Mouse (Mus musculus) lung, postnatal 14 days (tissue): Measurements from ENCODE around the gene Mvp.

ENCODE experiments used
- DNase-seq: peaks from one replicate; pipeline ENCODE4 v3.0.0; 2021

Mvp gene

DNA sequence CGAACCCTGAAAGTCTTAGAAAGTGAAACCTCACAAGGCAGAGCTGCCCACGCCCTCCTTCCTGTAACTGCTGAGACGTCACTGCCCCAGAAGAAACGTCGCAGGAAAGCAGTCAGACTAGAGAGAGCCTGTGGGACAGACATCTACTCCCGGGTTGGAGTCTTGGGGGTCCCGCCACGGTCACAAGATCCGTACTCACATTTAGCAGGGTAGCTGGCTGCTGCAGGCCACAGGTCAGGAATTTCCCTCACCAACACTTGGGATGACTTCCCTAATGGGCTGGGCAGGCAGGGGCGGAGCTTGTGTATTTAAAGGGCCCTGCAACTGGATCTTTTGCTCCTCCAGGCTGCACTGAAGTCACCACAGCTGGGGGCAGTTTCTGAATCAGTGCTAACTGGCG is at the start of gene Mvp:
Mvp (minus strand) TSS at position 302 of the 400 bp plus-strand sequence.
- DNase-seq: peak; percentile 72

DNA sequence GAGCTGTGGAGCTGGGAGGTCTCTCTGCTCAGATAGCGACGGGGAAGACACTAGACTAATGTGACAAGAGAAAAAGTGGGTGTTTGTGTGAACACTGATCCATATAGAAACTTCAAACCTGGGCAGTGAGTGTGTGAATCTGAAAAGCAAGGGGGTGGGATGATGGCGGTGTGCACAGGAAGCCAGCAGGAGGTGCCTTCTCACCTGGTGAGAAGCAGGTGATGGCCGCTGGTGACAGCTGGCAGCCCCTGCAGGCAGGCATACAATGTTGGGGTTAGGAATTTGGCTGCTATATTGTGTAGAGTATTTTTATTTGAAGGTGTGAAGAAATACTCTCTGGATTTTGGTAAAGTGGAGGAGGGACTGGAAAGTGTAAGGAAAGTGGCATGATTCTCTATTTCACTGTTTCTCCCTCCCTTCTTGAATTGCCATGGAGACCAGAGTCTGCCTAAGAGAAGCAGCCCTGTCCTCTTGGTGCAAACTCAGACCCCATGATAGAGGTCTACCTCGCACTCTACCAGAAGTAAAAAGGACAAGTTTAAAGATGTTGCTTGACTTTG is 40.7 kb upstream of the Mvp start:
- DNase-seq: no peak

DNA sequence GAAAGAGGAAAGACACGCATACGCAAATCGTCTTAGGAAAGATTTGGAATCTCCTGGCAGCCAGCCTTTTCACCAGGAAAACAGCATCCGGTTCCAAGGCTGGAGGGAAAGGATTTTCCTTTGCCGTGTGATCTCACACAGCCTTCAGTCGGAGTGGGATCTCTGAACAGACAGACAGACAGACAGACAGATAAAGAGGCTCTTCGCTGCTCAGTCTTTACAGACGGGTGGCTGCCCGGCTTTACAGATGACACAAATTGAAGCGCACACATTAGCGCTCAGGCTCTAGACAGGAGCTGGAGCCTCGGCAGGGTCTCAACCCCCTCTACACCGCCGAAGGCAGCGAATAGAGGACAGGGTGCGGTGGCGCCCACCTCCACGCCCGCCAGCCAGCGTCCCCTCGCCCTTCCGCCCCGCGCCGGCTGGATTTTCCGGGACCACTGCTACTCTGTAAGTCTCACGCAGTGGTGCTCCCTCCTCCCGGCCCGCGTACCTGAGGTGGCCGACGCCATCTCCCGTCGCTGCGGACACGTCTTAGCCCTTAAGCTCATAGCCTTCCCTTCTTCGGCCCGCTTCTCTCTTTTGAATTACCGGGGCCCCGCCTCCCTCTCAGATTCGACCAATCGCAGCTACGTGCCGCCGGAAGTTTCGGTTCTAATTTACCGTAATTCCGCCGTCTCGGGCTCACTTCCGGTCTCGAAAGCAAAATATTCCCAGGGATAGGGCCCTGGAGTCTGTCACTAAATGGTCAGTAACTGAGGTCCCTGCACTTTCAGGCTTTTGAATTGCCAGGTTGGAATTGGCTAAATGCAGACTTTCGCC is 27.6 kb upstream of the Mvp start, which contains the start of gene Kif22:
Kif22 (minus strand) TSS at position 621 of the 822 bp plus-strand sequence.
- DNase-seq: peak; percentile 93

DNA sequence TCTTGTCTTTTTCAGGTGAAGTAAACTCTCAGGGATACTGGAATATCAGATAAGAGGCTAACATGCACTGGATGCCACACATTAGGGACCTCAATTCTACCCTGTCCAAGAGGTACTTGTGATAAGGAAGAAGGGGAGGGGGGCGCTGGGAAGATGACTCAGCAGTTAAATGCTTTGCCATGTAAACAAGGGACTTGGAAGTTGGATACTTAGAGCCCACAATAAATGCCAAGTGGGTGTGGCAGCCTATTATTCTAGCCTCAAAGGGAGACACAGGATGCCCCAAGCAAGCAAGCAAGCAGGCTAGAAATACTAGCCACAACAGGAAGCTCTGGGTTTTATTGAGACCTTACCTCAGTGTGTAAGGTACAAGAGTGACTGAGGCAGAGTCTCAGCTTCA is 16.8 kb upstream of the Mvp start:
- no peak for DNase-seq

DNA sequence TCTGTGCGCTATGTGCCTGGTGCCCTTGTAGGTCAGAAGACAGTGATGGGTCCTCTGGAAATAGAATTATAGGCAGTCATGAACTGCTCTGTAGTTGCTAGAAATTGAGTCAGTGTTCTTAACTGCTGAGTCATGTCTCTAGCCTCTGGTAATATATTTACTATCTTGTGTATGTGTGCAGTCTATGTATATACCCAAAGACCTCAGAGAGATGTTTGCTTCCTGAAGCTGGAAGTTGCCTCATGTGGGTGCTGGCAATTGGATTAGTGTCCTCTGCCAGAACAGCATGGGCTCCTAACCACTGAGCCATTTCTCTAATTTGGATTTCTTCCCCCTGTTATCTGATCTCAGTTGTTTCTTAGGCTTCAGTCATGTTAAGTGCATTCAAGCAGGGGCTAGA is 15.8 kb upstream of the Mvp start:
- DNase-seq: no peak

DNA sequence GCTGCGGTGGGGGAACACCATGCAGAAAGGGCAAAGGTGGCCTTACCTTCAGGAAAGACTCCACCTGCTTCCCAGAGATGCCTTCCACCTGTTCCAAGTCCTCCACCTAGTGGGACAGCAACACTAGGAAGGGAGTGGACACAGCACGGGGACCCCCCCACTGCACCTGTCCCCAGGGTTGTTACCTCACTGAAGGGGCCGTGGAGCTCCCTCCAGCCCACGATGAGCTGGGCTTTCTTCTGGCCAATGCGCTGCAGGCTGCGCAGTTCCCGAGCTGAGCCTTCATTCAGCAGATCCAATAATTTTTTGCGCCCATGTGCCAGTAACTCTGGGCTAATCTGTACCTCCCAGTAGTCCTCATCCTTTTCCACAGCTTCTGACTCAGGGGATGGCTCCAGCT is 13.5 kb upstream of the Mvp start:
- no peak for DNase-seq

DNA sequence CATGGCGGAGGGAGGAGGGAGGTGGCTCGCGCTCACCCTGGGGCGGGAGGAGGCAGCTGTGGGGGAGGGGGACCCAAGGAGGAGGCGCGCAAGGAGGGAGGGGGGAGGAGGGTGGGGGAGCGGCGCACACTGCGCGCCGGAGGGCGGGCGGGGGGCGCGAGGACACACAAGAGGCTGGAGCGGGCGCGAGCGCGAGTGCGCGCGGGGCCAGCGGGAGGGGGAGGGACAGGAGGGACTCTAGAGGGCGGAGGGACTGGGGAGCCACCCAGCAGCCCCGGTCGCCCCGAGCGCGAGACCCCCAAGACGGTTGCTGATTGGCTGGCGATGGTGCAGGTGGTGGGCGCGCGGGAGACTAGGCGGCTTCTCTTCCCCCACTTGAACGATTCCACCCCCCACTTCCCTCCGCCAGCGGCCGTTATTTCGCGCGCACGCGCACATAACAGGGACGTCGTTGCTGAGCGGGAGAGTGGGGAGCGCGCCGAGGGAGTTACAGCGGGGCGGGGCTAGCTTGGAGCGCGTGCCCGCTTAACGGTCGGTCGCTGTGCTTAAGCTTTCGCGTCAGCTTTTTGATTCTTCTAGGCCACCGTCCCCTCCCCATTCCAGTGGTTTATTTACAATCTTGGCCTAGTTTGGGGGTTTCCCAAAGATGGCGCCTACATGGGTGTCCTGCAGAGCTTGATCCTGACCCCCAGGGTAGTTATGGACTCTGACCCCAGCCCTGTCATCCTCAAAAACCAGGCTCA is 12.7 kb upstream of the Mvp start, which contains the start of gene Maz:
Maz (minus strand) TSS at position 54 of the 743 bp plus-strand sequence.
- DNase-seq: peak; percentile 99

DNA sequence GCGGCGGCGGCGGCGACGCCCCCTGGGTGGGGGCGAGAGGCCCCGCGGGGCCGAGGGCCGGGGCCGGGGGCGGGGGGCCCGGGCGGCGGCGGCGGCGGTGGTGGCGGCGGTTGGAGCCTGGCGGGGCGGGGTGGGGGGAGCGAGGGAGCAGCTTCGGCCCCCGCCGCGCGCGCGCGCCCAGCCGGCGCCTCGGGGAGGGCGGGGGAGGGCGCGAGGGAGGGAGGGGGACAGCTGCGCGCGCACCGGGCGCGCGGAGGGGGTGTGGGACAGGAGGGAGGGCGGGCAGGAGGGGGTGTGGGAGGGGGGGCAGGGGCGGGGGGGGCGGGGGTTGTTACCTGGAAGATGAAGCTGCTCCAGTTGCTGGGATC is 12.2 kb upstream of the Mvp start:
- DNase-seq: no peak

DNA sequence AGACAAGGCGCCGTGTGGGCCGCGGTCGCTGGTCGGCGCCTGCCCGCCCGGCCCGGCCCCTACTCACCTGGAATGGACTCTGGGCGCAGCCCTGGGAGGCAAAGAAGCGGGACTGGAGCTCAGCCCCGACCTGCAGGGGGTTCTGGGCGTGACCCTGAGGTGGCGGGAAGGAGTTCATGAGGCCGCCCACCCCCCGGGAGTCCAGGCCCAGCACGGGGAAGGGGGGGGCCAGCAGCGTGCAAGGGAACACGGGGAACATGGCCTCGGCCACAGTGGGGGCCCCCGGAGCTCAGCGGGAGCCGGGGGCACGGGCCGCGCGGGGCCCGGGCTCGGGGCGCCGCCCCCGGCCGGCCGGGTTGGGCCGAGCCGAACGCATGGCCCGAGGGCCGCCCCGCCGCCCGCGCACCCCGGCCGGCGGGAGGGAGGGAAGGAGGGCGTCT is 11.8 kb upstream of the Mvp start:
- peak; percentile 64 for DNase-seq

DNA sequence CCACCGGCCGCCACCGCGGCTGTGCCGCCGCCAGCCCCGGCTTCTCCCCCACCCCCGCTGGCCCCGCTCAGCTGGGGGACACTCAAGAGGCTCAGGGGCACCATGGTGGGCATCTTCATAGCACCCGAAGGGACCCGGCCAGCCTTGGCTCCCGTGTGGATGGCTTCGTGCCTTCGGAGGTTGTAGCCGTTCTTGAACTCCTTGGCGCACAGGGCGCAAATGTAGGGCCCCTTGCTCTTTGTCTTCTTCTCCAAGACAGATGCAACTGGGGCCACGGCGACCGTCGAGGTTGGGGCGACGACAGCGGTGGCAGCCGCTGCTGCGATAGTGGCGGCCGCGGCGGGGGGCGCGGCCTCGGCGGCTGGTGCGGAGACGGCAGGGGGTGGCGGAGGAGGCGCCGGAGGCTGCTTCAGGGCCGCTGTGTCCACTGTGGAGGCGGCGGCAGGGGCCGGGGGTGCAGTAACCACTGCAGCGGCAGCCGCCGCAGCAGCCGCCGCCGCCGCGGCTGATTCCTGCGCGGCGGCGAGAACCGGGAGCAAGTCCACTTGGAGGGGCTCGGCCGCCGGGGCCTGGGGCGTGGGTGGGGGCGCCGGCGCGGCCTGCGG is 11.2 kb upstream of the Mvp start:
- DNase-seq: peak; percentile 52

DNA sequence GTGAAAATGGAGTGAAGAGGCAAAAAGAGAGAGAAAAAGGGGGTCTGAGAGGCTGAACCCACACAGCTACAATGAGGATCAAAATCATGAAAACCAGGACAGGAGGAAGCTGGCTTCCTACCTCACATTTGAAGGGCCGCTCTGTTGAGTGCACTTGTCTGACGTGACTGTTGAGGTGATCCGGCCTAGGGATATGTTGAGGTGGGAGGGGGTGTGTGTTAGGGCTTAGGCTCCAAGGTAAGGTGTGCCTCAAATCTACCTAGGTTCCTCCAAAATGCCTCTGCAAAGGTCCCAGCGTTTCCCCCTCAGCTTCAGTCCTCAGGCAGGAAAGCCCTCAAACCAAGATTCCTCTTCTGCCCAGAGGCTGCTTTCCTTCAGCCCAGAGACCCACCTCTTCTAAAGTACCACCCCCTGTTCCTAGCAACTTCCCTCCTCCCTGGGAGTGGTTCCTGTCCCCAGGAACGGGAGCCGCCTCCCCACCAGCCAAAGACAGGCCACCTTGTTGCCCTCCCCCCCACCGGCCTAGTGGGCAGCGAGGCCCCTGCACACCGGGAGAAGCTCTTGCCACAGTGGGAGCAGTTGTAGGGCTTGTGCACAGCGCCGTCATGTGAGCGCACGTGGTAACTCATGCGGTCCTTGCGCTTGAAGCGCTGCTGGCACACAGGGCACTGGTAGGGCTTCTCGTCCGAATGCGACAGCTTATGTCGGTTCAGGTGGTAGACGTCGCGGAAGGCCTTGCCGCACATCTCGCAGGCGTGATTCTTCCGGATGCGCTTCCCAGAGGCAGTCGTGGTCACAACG is 10.5 kb upstream of the Mvp start:
- DNase-seq: peak; percentile 82

DNA sequence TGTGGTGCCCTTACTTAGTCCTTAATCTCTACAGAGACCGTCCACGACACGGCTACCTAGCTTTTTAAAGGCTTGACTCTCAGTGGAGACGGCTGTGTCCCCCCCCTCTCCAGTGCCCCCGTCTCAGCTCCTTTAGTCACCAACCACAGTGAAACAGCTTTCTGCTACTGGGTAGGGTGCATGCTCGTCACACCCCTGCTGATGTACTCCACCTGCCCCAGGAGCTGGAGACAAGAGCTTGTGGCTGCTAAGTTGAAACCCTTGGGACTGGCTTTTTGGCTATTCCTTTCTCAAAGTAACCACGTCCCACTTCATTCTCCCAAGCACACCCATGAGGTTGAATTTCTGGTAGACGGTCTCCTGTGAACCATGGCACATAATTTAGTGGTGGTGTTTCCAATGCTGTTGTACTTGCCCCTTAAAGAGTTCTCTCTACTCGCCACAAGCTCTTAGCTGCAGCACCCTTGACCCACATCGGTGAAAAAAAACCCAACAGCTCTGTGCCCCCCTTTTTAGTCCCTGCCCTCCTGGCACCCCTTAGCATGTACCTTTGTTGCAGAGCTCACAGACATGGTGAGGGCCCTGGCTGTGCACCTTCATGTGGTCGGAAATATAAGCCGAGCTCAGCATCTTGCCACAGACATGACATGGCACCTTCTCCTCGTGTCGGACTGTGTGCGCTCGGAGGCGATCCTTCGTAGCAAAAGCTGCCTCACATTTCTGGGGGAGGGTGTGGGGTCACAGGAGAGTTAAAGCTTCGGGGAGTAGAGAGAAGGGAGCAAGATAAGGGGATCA is 9.7 kb upstream of the Mvp start:
- DNase-seq: no peak

DNA sequence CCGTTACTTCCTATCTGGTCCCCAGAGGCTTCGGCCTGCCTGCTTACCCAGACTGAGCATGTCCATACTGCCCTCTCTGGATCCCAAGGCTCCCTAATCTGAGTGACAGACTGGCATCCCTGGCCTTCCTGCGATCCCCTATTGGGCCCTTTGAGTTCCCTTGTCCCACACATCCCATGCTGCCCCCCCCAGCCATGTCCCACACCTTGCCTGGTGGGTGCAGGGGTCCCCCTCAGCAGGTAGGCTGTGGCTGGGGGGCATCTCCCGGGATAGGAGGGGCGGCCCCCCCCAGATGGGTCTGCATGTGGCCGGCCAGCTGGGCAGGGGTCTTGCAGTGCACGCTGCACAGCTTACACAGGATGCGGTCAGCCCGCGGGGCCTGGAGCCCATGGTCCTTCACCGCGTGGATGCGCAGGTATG is 8.9 kb upstream of the Mvp start:
- no peak for DNase-seq

DNA sequence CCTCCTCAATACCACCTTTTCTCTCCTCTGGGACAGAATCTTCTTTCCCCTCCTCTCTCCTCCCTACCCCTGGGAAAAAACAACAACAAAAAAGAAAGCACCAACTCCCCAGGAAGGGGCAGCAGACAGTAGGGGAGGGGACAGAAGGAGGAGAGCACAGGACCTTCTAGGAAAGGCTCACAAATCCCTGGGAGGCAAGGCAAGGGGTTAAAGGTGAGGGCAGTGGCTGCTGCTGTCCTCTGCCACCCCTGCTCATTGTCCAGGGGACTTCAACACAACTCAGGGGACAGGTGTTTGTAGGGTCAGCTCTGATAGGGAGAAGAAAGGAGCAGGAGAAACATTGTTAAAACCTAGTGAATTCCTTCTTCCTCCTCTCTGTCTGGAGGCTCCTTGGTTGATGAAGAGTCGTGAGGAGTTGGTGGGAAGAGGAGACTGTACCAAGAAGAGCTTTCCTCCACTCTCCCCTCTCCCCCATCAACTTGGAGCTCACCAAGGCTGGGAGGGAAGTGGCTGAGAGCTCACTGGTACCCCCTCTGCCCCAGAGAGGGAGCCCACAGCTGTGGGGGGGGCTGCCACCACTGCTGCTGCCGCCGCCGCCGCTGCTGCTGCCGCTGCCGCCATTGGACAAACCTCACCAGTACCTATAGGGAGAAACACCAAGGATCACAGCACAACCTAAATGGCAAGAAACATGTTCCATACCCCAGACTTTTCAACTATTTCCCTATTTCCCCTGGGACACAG is 8.3 kb upstream of the Mvp start:
- DNase-seq: no peak

DNA sequence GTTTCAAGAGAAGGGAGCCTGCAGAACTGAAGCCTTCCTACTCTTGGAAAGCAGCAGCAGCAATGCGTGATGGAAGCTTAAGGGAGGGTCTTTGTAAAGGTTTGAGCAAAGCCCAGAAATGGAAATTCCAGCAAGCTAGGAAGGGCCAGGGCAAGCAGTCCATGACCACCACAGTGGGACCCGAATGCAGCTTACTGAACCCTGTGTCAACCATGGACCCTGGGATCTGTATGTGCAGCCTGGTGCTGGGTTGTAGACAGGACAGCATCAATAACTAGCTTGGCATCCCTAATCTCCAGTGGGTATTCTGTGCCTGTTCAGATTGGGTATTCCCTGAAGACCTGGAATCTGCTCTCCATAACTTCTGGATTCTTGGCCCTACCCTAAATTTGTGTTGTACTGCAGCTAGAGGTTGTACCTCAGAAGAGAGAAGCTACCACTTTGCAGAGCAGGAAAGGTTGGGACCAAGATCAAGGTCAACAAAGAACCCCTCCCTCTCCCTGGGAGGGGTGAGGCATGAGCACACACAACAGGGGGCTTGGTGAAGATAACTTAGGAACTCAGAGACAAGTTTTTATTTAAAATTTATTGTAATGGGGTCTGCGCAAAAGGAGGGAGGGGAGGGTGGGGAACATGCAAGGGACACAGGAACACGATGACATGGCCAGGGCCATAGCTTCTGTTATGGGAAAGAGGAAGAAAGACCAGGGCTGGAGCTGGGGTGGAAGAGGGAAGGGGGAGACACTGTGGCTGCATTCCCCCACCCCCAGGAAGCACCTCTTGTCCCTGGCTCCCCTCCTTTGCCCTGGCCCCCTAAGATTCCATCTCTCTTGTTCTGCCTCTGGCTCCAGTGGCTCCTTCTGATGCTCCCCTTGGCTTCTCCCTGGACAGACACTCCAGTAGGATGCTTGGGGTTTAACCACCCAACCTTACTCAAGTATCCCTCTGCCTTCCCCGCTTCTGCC is 7.4 kb upstream of the Mvp start:
- DNase-seq: no peak

DNA sequence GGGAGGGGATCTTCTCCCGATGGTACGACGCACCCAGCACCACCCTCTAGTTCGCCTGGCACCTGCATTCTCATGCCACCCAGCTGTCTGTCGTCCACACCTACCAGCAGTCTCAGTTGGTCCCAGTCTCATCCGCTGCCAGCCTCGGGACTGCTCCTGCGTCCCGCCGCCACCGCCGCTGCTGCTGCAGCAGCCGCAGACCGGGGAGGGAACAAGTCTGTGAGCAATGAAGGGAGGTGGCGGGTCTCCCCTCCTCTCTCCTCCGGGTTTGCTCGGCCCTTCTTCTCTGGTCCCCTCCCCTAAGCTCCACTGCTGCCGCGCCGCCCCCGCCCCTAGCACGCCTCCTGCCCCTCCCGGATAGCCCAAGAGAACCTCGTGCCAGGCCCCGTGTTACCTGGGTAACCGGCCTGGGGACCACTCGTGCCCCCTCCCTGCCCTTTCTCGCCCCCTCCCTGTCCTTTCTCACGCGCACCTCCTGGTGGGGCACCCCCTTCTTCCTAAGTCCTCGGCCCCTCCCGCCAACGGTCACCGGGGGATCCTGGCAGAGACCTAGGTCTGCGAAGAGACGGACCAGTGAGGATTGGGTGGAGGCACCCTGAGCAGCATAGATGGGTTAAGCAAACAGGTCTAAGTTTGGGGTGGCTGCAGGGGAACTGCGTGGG is 6.6 kb upstream of the Mvp start, which contains the start of the genes Gm42742 and Prrt2:
Gm42742 (minus strand) TSS at position 197 of the 662 bp plus-strand sequence.
Prrt2 (minus strand) TSS at position 311 of the 662 bp plus-strand sequence.
- peak; percentile 45 for DNase-seq

DNA sequence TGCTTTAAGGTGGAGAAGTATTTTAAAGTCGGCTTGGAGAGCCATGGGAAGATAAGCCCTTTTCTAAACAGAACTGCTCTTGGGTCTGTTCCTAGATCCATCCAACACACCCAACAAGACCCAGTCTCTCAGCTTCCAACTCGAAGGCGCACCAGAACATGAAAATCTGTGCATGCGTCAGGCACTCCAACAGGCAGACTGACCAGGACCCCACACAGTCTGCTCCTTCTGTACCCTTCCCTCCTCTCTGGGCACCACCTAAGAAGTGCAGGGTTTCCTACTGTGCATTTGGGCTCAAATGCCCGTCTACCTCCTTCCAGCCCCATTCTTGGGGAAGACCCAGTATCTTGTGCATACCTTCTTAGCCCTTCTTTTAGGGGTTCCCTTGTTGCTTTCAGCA is 6.1 kb upstream of the Mvp start:
- DNase-seq: no peak

DNA sequence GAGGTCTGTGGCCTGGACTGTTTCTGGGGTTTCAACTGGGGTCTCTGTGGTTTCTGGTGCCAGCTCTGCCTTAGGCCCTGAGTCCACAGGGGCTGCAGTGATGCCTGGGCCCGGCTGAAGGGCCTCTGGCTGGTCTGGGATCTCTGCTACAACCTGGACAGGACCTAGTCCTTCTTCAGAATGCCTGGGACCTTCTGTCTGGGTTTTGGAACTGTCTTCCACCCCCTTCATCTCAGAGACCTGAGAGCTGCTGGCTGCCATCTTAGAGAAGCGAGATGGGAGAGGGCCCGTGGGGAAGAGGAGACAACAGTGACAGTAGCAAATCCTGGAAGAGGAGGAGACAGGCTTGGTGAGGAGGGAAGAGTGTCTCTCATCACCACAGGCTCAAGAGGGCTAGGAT is 5.6 kb upstream of the Mvp start:
- no peak for DNase-seq
